Mouse (Mus musculus): Measurements from ENCODE around the gene Adam22. TPM values are rescaled to one million over a fixed set of nuclear protein-coding genes. Genes with fewer than 3 reads are reported as not detected.

Gene Adam22
- polyA plus RNA-seq, 1 experiment from 2014 or later, result 16.3 TPM

DNA sequence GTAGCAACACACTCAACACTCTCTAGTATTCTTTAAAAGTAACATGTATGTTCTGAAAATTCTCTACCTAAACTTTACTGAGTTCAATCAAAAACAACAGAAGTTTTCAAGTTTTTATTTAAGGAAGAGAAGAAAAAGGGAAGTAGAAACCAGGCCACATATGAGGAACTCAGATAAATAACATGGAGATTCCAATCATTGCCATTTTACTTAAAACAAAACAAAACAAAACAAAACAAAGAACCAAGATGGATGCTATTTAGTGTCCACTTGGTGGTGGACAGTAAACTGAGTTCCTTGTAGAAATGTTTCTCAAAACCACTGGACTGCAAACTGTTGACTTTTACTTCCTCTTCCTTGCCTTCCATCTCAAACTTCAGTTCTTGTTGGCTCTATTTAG lies 21.6 kb downstream of the Adam22 start:
- Histone ChIP-seq H3K27me3 (ENCODE audit: control insufficient read depth, insufficient read depth, low read length) (no peaks in the 10 kb centered on the region), H3K27ac (ENCODE audit: low read depth, low read length) (no peak overlapping the region), H3K4me3 (ENCODE audit: low read depth, low read length) (no peak overlapping the region), H3K36me3 (ENCODE audit: control insufficient read depth, insufficient read depth, low read length) (no peaks in the 10 kb centered on the region), H3K4me1 (replicated peaks; ENCODE audit: control insufficient read depth, insufficient read depth, low read length) (no peaks in the 10 kb centered on the region), H3K9me3 (ENCODE audit: control insufficient read depth, low read length) (no peaks in the 10 kb centered on the region), H3K9ac (ENCODE audit: low read length) (no peak overlapping the region), H3K4me2 (ENCODE audit: low read depth, low read length, severe bottlenecking) (no peak overlapping the region)
- no peak for DNase-seq (ENCODE audit: low spot score)
- ATAC-seq (replicated peaks; ENCODE audit: low FRiP score), result no peak

DNA sequence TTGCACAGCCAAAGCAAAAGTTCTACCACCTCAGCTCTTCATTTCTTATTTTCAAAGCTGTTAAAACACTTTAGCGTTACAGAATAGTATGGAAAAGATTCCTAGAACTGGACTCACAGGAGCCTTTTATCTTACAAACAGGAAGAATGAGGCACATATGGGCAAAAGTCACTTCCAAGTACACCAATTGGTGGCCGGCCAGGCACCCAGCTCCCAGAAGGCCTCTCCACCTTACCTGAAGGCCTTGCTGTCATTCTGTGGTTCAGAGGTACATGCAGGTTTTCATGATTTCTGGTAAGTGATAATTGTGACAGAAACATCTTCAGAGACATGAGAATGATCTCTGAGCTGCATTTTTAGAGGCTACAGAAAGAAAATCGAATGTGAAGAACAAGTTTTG lies 24.7 kb downstream of the Adam22 start:
- WGBS, result 88% methylated on average over 3 of the region's 3 CpGs
- Histone ChIP-seq H3K4me2 (ENCODE audit: low read depth, low read length, severe bottlenecking) (no peak overlapping the region), H3K9me3 (ENCODE audit: control insufficient read depth, low read length) (no peaks in the 10 kb centered on the region), H3K4me3 (ENCODE audit: low read depth, low read length) (no peak overlapping the region), H3K27ac (ENCODE audit: low read depth, low read length) (no peak overlapping the region), H3K27me3 (ENCODE audit: control insufficient read depth, insufficient read depth, low read length) (no peaks in the 10 kb centered on the region), H3K4me1 (replicated peaks; ENCODE audit: control insufficient read depth, insufficient read depth, low read length) (no peaks in the 10 kb centered on the region), H3K36me3 (ENCODE audit: control insufficient read depth, insufficient read depth, low read length) (no peaks in the 10 kb centered on the region), H3K9ac (ENCODE audit: low read length) (no peak overlapping the region)
- ATAC-seq (replicated peaks; ENCODE audit: low FRiP score) (no peak), DNase-seq (ENCODE audit: low spot score) (no peak)

DNA sequence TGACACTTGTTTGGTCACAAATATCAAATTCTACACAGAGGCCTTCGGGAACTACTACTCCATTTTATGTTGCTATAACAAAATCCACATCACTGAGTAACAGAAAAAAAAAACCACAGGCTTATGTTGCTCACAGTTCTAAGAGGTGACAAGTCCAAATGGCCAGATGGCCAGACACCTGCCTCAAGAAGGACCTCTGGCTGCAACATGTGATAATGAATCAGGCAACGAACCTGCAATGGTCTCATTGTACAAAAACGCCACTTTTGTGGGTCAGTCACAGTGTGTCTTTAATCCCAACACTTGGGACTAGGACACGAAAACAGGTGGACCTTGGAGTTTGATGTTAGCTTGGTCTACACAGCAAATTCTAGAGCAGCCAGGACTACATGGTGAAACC lies 26.3 kb downstream of the Adam22 start:
- H3K27ac ChIP-seq (ENCODE audit: low read depth, low read length), result no peak overlapping the region
- no peak overlapping the region for H3K9ac ChIP-seq (ENCODE audit: low read length)
- DNase-seq (ENCODE audit: low spot score), result no peak
- no peaks in the 10 kb centered on the region for H3K4me1 ChIP-seq (replicated peaks; ENCODE audit: control insufficient read depth, insufficient read depth, low read length)
- H3K36me3 ChIP-seq (ENCODE audit: control insufficient read depth, insufficient read depth, low read length), result no peaks in the 10 kb centered on the region
- no peak overlapping the region for H3K4me3 ChIP-seq (ENCODE audit: low read depth, low read length)
- no peaks in the 10 kb centered on the region for H3K9me3 ChIP-seq (ENCODE audit: control insufficient read depth, low read length)
- no peaks in the 10 kb centered on the region for H3K27me3 ChIP-seq (ENCODE audit: control insufficient read depth, insufficient read depth, low read length)
- H3K4me2 ChIP-seq (ENCODE audit: low read depth, low read length, severe bottlenecking), result no peak overlapping the region
- ATAC-seq (replicated peaks; ENCODE audit: low FRiP score), result no peak
- 88% methylated on average over 4 of the region's 4 CpGs for WGBS

DNA sequence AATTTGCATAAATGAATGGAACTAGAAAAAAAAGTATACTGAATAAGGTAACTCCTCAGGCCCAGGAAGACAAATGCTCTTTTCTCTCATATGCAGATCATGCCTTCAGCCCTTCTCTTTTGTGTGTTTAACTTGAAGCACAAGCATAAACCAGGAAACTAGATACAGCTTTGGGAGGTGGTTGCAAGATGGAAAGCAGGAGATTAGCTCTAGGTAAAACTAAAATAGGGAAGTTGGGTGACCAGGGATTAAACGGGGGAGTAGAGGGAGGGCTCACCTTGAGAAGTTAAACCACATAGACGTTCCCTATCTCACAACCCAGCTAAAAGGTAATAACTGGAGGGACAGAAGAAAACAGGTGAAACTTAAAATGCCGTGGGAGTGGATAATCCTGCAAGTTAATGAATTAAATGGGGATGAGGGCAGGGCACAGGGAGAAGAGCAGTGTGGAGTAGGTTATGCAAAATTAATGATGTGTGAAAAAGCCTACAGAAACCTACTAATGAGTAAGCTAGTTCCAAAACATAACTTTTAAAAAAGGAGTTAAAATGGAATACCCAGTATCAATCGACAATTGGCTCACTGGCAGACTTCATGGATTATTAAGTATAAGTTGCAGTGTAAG lies 40.2 kb downstream of the Adam22 start:
- Histone ChIP-seq H3K4me2 (ENCODE audit: low read depth, low read length, severe bottlenecking) (no peak overlapping the region), H3K27me3 (ENCODE audit: control insufficient read depth, insufficient read depth, low read length) (no peaks in the 10 kb centered on the region), H3K36me3 (ENCODE audit: control insufficient read depth, insufficient read depth, low read length) (no peaks in the 10 kb centered on the region), H3K9ac (ENCODE audit: low read length) (no peak overlapping the region), H3K4me3 (ENCODE audit: low read depth, low read length) (no peak overlapping the region), H3K4me1 (replicated peaks; ENCODE audit: control insufficient read depth, insufficient read depth, low read length) (no peaks in the 10 kb centered on the region), H3K27ac (ENCODE audit: low read depth, low read length) (no peak overlapping the region), H3K9me3 (ENCODE audit: control insufficient read depth, low read length) (no peaks in the 10 kb centered on the region)
- ATAC-seq (replicated peaks; ENCODE audit: low FRiP score) (no peak), DNase-seq (ENCODE audit: low spot score) (no peak)
- WGBS, result 62% methylated on average over 4 of the region's 4 CpGs

DNA sequence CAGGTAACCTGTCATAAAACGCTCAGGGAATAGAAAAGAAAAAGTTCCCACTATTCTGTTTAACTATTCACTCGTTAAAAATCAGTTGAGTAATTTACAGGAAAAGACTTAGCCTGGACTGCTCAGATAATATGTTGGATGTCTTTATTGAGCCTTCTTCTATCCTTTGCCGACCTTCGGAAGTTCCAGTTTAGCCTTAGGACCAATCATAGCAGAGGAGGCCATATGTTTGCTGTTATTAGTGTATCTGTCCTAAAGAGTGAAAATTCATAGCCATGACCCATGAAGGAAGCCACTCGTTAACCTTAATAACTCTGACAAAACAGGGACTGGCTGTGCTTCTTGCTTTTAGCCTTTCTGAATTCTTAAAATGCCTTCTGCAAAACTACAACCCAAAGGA lies 41.3 kb downstream of the Adam22 start:
- Histone ChIP-seq H3K9ac (ENCODE audit: low read length) (no peak overlapping the region), H3K4me1 (replicated peaks; ENCODE audit: control insufficient read depth, insufficient read depth, low read length) (no peaks in the 10 kb centered on the region), H3K4me2 (ENCODE audit: low read depth, low read length, severe bottlenecking) (no peak overlapping the region), H3K27ac (ENCODE audit: low read depth, low read length) (no peak overlapping the region), H3K27me3 (ENCODE audit: control insufficient read depth, insufficient read depth, low read length) (no peaks in the 10 kb centered on the region), H3K9me3 (ENCODE audit: control insufficient read depth, low read length) (no peaks in the 10 kb centered on the region), H3K4me3 (ENCODE audit: low read depth, low read length) (no peak overlapping the region), H3K36me3 (ENCODE audit: control insufficient read depth, insufficient read depth, low read length) (no peaks in the 10 kb centered on the region)
- DNase-seq (ENCODE audit: low spot score) (no peak), ATAC-seq (replicated peaks; ENCODE audit: low FRiP score) (no peak)
- WGBS, result 78% methylated on average over 5 of the region's 5 CpGs

DNA sequence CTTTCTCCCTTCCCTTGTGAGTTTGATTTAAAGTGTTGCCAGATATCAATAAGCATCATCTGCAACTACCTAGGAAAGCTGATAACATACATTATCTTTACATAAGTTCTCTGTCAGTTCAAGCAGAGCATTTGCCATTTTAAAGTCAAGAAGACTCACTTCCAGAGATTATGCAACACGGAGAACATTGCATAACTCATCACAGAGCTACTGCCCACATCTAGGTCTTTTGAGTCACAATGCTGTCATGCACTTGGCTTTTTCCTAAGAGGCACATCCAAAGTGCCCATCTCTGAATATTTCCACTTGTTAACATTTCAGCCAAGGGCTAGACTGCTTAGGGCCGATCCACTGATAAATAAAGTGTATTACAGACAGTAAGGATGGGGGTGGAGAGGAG lies 55.6 kb downstream of the Adam22 start:
- ATAC-seq (replicated peaks; ENCODE audit: low FRiP score), result no peak
- H3K36me3 ChIP-seq (ENCODE audit: control insufficient read depth, insufficient read depth, low read length), result no peaks in the 10 kb centered on the region
- H3K9ac ChIP-seq (ENCODE audit: low read length), result no peak overlapping the region
- no peaks in the 10 kb centered on the region for H3K27me3 ChIP-seq (ENCODE audit: control insufficient read depth, insufficient read depth, low read length)
- H3K4me1 ChIP-seq (replicated peaks; ENCODE audit: control insufficient read depth, insufficient read depth, low read length), result no peaks in the 10 kb centered on the region
- H3K4me2 ChIP-seq (ENCODE audit: low read depth, low read length, severe bottlenecking), result no peak overlapping the region
- no peak overlapping the region for H3K27ac ChIP-seq (ENCODE audit: low read depth, low read length)
- no peak for DNase-seq (ENCODE audit: low spot score)
- H3K4me3 ChIP-seq (ENCODE audit: low read depth, low read length), result no peak overlapping the region
- no peaks in the 10 kb centered on the region for H3K9me3 ChIP-seq (ENCODE audit: control insufficient read depth, low read length)
- 90% methylated on average over 2 of the region's 2 CpGs for WGBS

DNA sequence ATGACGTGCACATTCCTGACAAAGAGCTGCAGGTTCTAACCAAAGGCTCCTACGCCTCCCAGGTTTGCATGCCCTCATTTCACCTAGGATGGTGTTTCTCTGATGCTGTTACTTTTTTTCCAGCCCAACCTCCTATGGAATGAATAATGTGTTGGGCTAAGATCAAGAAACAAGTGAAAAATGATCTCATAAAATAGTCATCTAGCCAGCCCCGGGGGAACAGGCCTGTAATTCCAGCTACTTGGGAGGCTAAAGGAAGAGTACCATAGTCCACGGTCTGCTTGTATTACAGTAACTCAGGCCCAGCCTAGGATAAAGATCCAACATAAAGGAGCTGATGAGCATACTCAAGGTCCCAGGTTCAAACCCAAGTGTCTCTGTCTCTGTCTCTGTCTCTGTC lies 57.1 kb downstream of the Adam22 start:
- 91% methylated on average over 4 of the region's 4 CpGs for WGBS
- DNase-seq (ENCODE audit: low spot score), result no peak

DNA sequence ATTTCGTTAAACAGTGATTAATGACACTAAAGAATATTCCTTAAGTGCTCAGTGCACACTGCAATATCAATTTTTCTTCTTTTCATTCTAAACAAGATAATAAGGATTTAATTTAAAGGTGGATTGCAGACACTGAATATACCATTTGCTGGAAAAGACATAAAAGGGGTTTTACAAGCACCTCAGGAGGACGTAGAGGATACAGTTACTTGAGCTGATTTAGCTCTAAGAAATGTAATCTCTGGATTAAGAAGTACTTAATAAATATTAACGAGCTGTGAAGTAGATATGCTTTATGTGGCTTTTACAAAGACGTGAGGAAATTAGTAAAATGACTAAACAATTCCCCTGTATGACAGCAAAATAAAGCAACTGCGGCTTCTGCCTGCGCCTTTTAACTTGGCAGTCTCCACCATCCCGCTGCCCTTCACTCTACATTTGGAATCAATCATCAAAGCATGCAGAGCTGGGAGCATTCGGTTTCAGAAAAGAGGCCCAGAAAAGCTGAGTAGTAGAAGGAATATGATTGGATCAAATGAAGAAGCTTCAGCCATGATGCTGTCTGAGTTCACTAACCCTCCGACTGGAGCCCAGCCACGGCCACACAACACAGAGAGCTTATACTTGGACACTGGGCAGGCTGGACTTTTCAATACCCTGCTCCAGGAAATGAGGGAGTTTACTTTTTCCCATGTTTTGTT lies 70.1 kb downstream of the Adam22 start:
- ATAC-seq (replicated peaks; ENCODE audit: low FRiP score) (no peak), DNase-seq (ENCODE audit: low spot score) (no peak)
- Histone ChIP-seq H3K4me3 (ENCODE audit: low read depth, low read length) (no peak overlapping the region), H3K4me2 (ENCODE audit: low read depth, low read length, severe bottlenecking) (no peak overlapping the region), H3K4me1 (replicated peaks; ENCODE audit: control insufficient read depth, insufficient read depth, low read length) (peaks cover 7% of the 10 kb centered on the region; the same call in 1 of the 2 replicates), H3K9me3 (ENCODE audit: control insufficient read depth, low read length) (no peaks in the 10 kb centered on the region), H3K27ac (ENCODE audit: low read depth, low read length) (no peak overlapping the region), H3K36me3 (ENCODE audit: control insufficient read depth, insufficient read depth, low read length) (no peaks in the 10 kb centered on the region), H3K27me3 (ENCODE audit: control insufficient read depth, insufficient read depth, low read length) (no peaks in the 10 kb centered on the region), H3K9ac (ENCODE audit: low read length) (no peak overlapping the region)
- WGBS, result 55% methylated on average over 10 of the region's 10 CpGs

More for the DNA sequence above, 57.1 kb downstream of the Adam22 start:
- Histone ChIP-seq H3K4me3 (ENCODE audit: low read depth, low read length) (no peak overlapping the region), H3K27ac (ENCODE audit: low read depth, low read length) (no peak overlapping the region), H3K4me2 (ENCODE audit: low read depth, low read length, severe bottlenecking) (no peak overlapping the region), H3K27me3 (ENCODE audit: control insufficient read depth, insufficient read depth, low read length) (no peaks in the 10 kb centered on the region), H3K4me1 (replicated peaks; ENCODE audit: control insufficient read depth, insufficient read depth, low read length) (no peaks in the 10 kb centered on the region), H3K9me3 (ENCODE audit: control insufficient read depth, low read length) (no peaks in the 10 kb centered on the region), H3K9ac (ENCODE audit: low read length) (no peak overlapping the region), H3K36me3 (ENCODE audit: control insufficient read depth, insufficient read depth, low read length) (no peaks in the 10 kb centered on the region)
- ATAC-seq (replicated peaks; ENCODE audit: low FRiP score), result no peak

DNA sequence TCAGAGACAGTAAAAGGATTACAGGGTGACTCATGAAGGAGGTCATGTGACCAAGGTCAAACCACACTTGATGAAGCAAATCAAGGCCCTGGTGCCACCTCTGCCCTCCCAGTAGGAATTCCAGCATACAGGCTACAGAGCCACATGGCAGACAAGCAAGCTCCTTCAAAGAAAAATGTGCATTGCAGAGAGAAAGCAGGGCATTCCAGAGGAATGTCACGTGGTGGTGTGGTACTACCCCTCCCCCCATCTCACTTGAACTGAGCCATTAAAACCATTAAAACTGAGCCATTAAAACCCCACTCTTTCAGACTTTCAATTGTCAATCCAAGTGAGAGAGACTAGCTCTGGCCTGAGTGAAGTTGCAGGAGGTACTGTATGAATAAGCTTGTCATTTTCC lies 74.7 kb downstream of the Adam22 start:
- Histone ChIP-seq H3K27ac (ENCODE audit: low read depth, low read length) (no peak overlapping the region), H3K4me2 (ENCODE audit: low read depth, low read length, severe bottlenecking) (no peak overlapping the region), H3K36me3 (ENCODE audit: control insufficient read depth, insufficient read depth, low read length) (no peaks in the 10 kb centered on the region), H3K4me3 (ENCODE audit: low read depth, low read length) (no peak overlapping the region), H3K9ac (ENCODE audit: low read length) (no peak overlapping the region), H3K4me1 (replicated peaks; ENCODE audit: control insufficient read depth, insufficient read depth, low read length) (peaks cover 11% of the 10 kb centered on the region; the same call in 1 of the 2 replicates), H3K27me3 (ENCODE audit: control insufficient read depth, insufficient read depth, low read length) (no peaks in the 10 kb centered on the region), H3K9me3 (ENCODE audit: control insufficient read depth, low read length) (no peaks in the 10 kb centered on the region)
- WGBS, result 0% methylated on average over 1 of the region's 1 CpGs
- peak; percentile 51 for DNase-seq (ENCODE audit: low spot score)
- ATAC-seq (replicated peaks; ENCODE audit: low FRiP score), result peak; percentile 61

All from forebrain, embryonic 11.5 days (tissue).